Mouse (Mus musculus) layer of hippocampus, adult 11-12 months (tissue): ENCODE measurements around the gene Mcpt9.
"Not testable (repeated sequence)": the region's sequence is repeated elsewhere in the genome, so short reads cannot be mapped to it uniquely, and the experiment has no call there.

Experiments used
- DNase-seq: peaks from one replicate; pipeline ENCODE4 v3.0.0; 2022; ENCODE audit warnings: low spot score

Mcpt9 gene

GRCm38 (mm10) chr14:56030395-56030794 is at the start of gene Mcpt9:
Gene Mcpt9 (minus strand): TSS chr14:56030495.
- DNase-seq, result not testable (repeated sequence)

GRCm38 (mm10) chr14:56062213-56062612 is 31.9 kb upstream of the Mcpt9 start, which contains the start of gene Mcpt4:
Gene Mcpt4 (minus strand): TSS chr14:56062313.
- not testable (repeated sequence) for DNase-seq

- DNase-seq, result no peak
Measured at GRCm38 (mm10) chr14:56057722-56058121, 27.4 kb upstream of the Mcpt9 start.

- DNase-seq, result no peak
Measured at GRCm38 (mm10) chr14:56055408-56055807, 25.1 kb upstream of the Mcpt9 start.

GRCm38 (mm10) chr14:56041792-56042191 is 11.5 kb upstream of the Mcpt9 start, which contains the start of gene Mcpt2:
Gene Mcpt2 (plus strand): TSS chr14:56042041.
- not testable (repeated sequence) for DNase-seq

GRCm38 (mm10) chr14:56034433-56034832 is 4.1 kb upstream of the Mcpt9 start:
- DNase-seq, result no peak

GRCm38 (mm10) chr14:56021305-56021704 is 9.0 kb downstream of the Mcpt9 start:
- DNase-seq, result not testable (repeated sequence)

GRCm38 (mm10) chr14:56019446-56019845 is 10.8 kb downstream of the Mcpt9 start:
- no peak for DNase-seq

- not testable (repeated sequence) for DNase-seq
Measured at GRCm38 (mm10) chr14:56017671-56018070, 12.6 kb downstream of the Mcpt9 start, which contains the start of gene Mcpt1. Gene Mcpt1 (plus strand): TSS chr14:56017971.

- no peak for DNase-seq
Measured at GRCm38 (mm10) chr14:56013924-56014323, 16.4 kb downstream of the Mcpt9 start.

GRCm38 (mm10) chr14:56013147-56013546 is 17.1 kb downstream of the Mcpt9 start:
- DNase-seq, result no peak

- not testable (repeated sequence) for DNase-seq
Measured at GRCm38 (mm10) chr14:55987464-55987863, 42.8 kb downstream of the Mcpt9 start.
